Mouse (Mus musculus): ENCODE data around the gene Fam173a.

Gene Fam173a

GRCm38 (mm10) chr17:25796951-25797369, 4.3 kb upstream of the Fam173a start, which contains the start of gene Metrn:
Gene Metrn, minus strand, starts transcription at chr17:25797136.
- DNase-seq (ENCODE audit: low spot score in 2 of 2), result peak in 1 of 2 experiments; percentile 63

GRCm38 (mm10) chr17:25796211-25796771, 3.6 kb upstream of the Fam173a start:
- no peak for DNase-seq (ENCODE audit: low spot score in 2 of 2)

GRCm38 (mm10) chr17:25795609-25796092, 3.0 kb upstream of the Fam173a start, which contains the start of gene AC134908.4:
Gene AC134908.4, minus strand, starts transcription at chr17:25795659.
- peak; percentile 66 to 73 for DNase-seq (ENCODE audit: low spot score in 2 of 2)

- DNase-seq (ENCODE audit: low spot score in 2 of 2), result no peak
These were observed 2.3 kb upstream of the Fam173a start for GRCm38 (mm10) chr17:25794998-25795397.

- no peak for DNase-seq (ENCODE audit: low spot score in 2 of 2)
These were observed 1.5 kb upstream of the Fam173a start for GRCm38 (mm10) chr17:25794197-25794596.

GRCm38 (mm10) chr17:25791843-25792527, 716 bp downstream of the Fam173a start:
- peak; percentile 67 to 69 for DNase-seq (ENCODE audit: low spot score in 2 of 2)

GRCm38 (mm10) chr17:25791320-25791842, 1.3 kb downstream of the Fam173a start:
- no peak for DNase-seq (ENCODE audit: low spot score in 2 of 2)

- no peak for DNase-seq (ENCODE audit: low spot score in 2 of 2)
These were observed 5.8 kb downstream of the Fam173a start for GRCm38 (mm10) chr17:25786781-25787504.

- DNase-seq (ENCODE audit: low spot score in 2 of 2), result no peak
These were observed 6.4 kb downstream of the Fam173a start, which contains the start of gene Ccdc78 for GRCm38 (mm10) chr17:25786280-25786679. Gene Ccdc78, plus strand, starts transcription at chr17:25786580.

GRCm38 (mm10) chr17:25785281-25785745, 7.4 kb downstream of the Fam173a start, which contains the start of gene Haghl:
Gene Haghl, minus strand, starts transcription at chr17:25785673.
- peak; percentile 93 to 94 for DNase-seq (ENCODE audit: low spot score in 2 of 2)

GRCm38 (mm10) chr17:25783861-25784574, 8.7 kb downstream of the Fam173a start:
- no peak for DNase-seq (ENCODE audit: low spot score in 2 of 2)

GRCm38 (mm10) chr17:25783086-25783485, 9.6 kb downstream of the Fam173a start:
- no peak for DNase-seq (ENCODE audit: low spot score in 2 of 2)

- DNase-seq (ENCODE audit: low spot score in 2 of 2), result no peak
These were observed 11.4 kb downstream of the Fam173a start for GRCm38 (mm10) chr17:25781339-25781738.

GRCm38 (mm10) chr17:25777948-25778347, 14.8 kb downstream of the Fam173a start:
- no peak for DNase-seq (ENCODE audit: low spot score in 2 of 2)

GRCm38 (mm10) chr17:25775318-25776062, 17.2 kb downstream of the Fam173a start:
- DNase-seq (ENCODE audit: low spot score in 2 of 2), result no peak

GRCm38 (mm10) chr17:25773549-25774120, 19.1 kb downstream of the Fam173a start, which contains the start of gene Narfl:
Gene Narfl, plus strand, starts transcription at chr17:25773776.
- DNase-seq (ENCODE audit: low spot score in 2 of 2), result peak; percentile 96

- DNase-seq (ENCODE audit: low spot score in 2 of 2), result no peak
These were observed 23.4 kb downstream of the Fam173a start for GRCm38 (mm10) chr17:25769331-25769730.

- DNase-seq (ENCODE audit: low spot score in 2 of 2), result no peak
These were observed 26.8 kb downstream of the Fam173a start for GRCm38 (mm10) chr17:25765886-25766285.

GRCm38 (mm10) chr17:25762591-25762990, 30.1 kb downstream of the Fam173a start:
- DNase-seq (ENCODE audit: low spot score in 2 of 2), result no peak

GRCm38 (mm10) chr17:25761561-25761970, 31.1 kb downstream of the Fam173a start:
- DNase-seq (ENCODE audit: low spot score in 2 of 2), result no peak
